Mouse (Mus musculus) liver, postnatal 0 days (tissue): ENCODE data around the gene Sox5.

Source experiments
- CTCF ChIP-seq: sonication (generic); IDR thresholded peaks from 2 replicates; pipeline ENCODE4 v1.5.1; 2016; ENCODE audit warnings: antibody characterized with exemption, low read depth
- EP300 ChIP-seq: IDR thresholded peaks from 2 replicates; pipeline ENCODE4 v1.6.1; 2016; ENCODE audit warnings: antibody characterized with exemption, low read depth, mild to moderate bottlenecking

DNA sequence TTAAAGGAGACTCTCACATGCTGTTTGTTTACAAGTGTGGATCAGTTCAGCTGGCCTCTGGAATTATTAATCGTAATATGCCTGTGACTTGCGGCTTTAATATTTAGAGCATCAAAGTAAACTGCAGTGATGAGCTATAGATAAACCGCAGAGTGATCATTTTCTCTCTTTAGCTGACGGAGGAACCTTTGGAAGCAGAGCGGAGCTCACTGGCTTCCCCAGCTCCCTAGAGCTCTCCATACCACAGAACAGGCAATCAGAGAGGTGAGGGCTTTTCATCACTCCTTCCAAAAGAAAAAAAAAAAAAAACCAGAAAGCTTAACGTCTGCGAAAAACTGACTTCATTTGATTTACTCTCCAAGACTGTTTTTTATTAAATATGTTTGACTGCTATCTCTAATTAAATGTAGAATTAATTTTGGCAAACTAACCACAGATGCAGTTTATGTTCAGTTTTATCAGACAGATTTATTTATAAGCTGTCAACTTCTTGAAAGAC lies 469.4 kb downstream of the Sox5 start:
- TF ChIP-seq CTCF (no peak), EP300 (no peak)
